Mouse (Mus musculus) heart, adult 2 months (tissue): Measurements from ENCODE around the gene Erich3.

ENCODE experiments used
- CTCF ChIP-seq: fragments of 200-600 bp; IDR thresholded peaks from 2 replicates; pipeline ENCODE4 v1.8.1; 2022; ENCODE audit warnings: antibody characterized with exemption, mild to moderate bottlenecking, moderate library complexity
- EP300 ChIP-seq: fragments of 200-500 bp; IDR thresholded peaks from 2 replicates; pipeline ENCODE4 v1.6.1; 2011; ENCODE audit warnings: low read depth, low read length, control low read depth; ENCODE audit not compliant: insufficient read depth
- POLR2A ChIP-seq: fragments of 200-500 bp; IDR thresholded peaks from 2 replicates; pipeline ENCODE4 v1.6.1; 2011; ENCODE audit warnings: mild to moderate bottlenecking, low read depth, low read length, control low read depth; ENCODE audit not compliant: insufficient read depth

DNA sequence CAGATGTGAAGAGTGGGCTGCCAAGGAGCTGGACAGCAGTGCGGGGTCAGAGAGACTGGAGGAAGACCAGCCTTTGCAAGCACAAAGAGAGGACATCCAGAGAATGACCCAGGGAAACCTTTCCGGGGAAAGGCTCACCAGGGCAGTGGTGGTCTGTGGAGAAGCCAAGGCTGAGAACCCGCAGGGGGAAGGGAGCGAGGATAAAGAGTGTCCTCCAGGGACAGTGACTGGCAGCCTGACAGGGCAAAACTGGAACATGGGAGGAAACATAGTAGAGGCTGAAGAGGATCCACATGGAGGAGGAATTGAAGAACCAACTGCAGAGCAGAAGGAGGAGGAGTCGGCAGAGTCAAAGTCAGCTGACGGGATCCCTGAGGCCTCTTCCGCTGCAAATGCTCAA lies 100.5 kb downstream of the Erich3 start:
- TF ChIP-seq POLR2A (no peak), CTCF (no peak), EP300 (no peak)
